Mouse (Mus musculus) urinary bladder, adult 2 months (tissue): ENCODE results near the gene Csdc2. TPM values are rescaled to one million over a fixed set of nuclear protein-coding genes. Genes with fewer than 3 reads are reported as not detected.

Source experiments
- DNase-seq: peaks from one replicate; pipeline ENCODE4 v3.0.0; 2022; ENCODE audit warnings: low spot score
- polyA plus RNA-seq: library from polyadenylated mRNA; depleted of rRNA; stranded (reverse); fragments of >200 nt; gene quantifications from 2 replicates; pipeline ENCODE4 v1.2.3, GENCODE M21; 2012; rRNA removed

Csdc2 gene
- polyA plus RNA-seq, 1 experiment, result 20.2 TPM

DNA sequence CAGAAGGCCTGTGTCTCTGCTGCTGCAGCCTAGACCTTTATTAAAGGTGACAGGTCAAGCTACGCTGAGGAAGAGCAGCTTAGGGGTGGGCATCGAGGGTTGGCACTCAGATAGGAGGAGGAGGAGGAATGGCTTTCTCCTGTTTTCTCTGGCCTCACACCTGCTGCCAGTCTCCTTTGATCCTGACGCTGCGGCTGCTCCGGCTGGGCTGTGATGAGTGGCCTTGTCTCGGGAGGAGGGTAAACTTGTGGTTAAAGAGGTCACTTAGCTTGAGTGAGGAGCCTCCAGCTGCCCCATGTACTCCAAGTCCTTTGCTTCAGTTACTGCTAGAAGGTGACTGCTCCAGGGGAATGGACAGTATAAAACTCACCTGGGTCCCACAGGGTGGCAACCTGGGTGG lies 57.4 kb downstream of the Csdc2 start:
- DNase-seq, result no peak

Other genes starting within 250 kb of the Csdc2 start
- 3.0 and 3.9 TPM in 2 replicates for gene Chadl, start 239.5 kb upstream of the Csdc2 start, polyA plus RNA-seq
- 30.8 and 41.0 TPM in 2 replicates for gene Zc3h7b, start 191.7 kb upstream of the Csdc2 start, polyA plus RNA-seq
- 29.4 and 31.0 TPM in 2 replicates for gene Rangap1, start 191.2 kb upstream of the Csdc2 start, polyA plus RNA-seq
- gene Tef, start 134.3 kb upstream of the Csdc2 start, polyA plus RNA-seq, result 193 and 226 TPM in 2 replicates
- 18.0 and 24.4 TPM in 2 replicates for gene Tob2, start 78.0 kb upstream of the Csdc2 start, polyA plus RNA-seq
- 44.3 and 49.6 TPM in 2 replicates for gene Phf5a, start 64.8 kb upstream of the Csdc2 start, polyA plus RNA-seq
- gene Aco2, start 64.5 kb upstream of the Csdc2 start, polyA plus RNA-seq, result 185 and 189 TPM in 2 replicates
- gene Polr3h, start 10.5 kb upstream of the Csdc2 start, polyA plus RNA-seq, result 17.2 and 17.4 TPM in 2 replicates
- gene Pmm1, start 24.2 kb downstream of the Csdc2 start, polyA plus RNA-seq, result 76.2 and 80.5 TPM in 2 replicates
- gene 1700029P11Rik, start 43.8 kb downstream of the Csdc2 start, polyA plus RNA-seq, result not detected in 2 replicates
- gene Xrcc6, start 51.1 kb downstream of the Csdc2 start, polyA plus RNA-seq, result 18.3 and 20.4 TPM in 2 replicates
- 19.5 and 21.7 TPM in 2 replicates for gene Desi1, start 97.1 kb downstream of the Csdc2 start, polyA plus RNA-seq
- gene Snu13, start 110.8 kb downstream of the Csdc2 start, polyA plus RNA-seq, result 77.9 and 79.0 TPM in 2 replicates
- gene 4930407I10Rik, start 122.4 kb downstream of the Csdc2 start, polyA plus RNA-seq, result not detected in 2 replicates
- 0.78 and 0.99 TPM in 2 replicates for gene Mei1, start 133.2 kb downstream of the Csdc2 start, polyA plus RNA-seq
- 12.8 and 16.1 TPM in 2 replicates for gene Ccdc134, start 191.2 kb downstream of the Csdc2 start, polyA plus RNA-seq
- 55.3 and 68.9 TPM in 2 replicates for gene Srebf2, start 210.4 kb downstream of the Csdc2 start, polyA plus RNA-seq